Mouse (Mus musculus) heart, embryonic 14.5 days (tissue): ENCODE results near the gene Egfl7. TPM values are rescaled to one million over a fixed set of nuclear protein-coding genes. Genes with fewer than 3 reads are reported as not detected.

ENCODE experiments used
- ATAC-seq: fragments of 200-750 bp; cut with Nextera tagmentation; 2 replicates; pipeline ENCODE4 v1.8.0; 2017; ENCODE audit warnings: low read depth, moderate TSS enrichment; ENCODE audit not compliant: insufficient number of reproducible peaks, insufficient read depth, low FRiP score
- H3K27ac ChIP-seq, 2 experiments: fragments of 200-500 bp in 1 of 2; fragments of 300-500 bp in 1 of 2; sonication (generic) in 1 of 2; replicated peaks in 1 of 2; 2 replicates each; pipeline ENCODE4 v1.5.1; 2012 to 2014; ENCODE audit warnings: low read depth in 2 of 2, low read length in 2 of 2, control low read depth in 1 of 2, mild to moderate bottlenecking in 1 of 2, mixed read lengths in 1 of 2; ENCODE audit not compliant: control insufficient read depth in 1 of 2, insufficient read depth in 1 of 2
- H3K27me3 ChIP-seq: fragments of 300-500 bp; sonication (generic); 2 replicates; pipeline ENCODE4 v1.6.1; 2014; ENCODE audit warnings: mild to moderate bottlenecking, low read length, control low read depth; ENCODE audit not compliant: control insufficient read depth, insufficient read depth
- H3K36me3 ChIP-seq: fragments of 300-500 bp; sonication (generic); 2 replicates; pipeline ENCODE4 v1.6.1; 2014; ENCODE audit warnings: mild to moderate bottlenecking, control low read depth, low read length, mixed read lengths; ENCODE audit not compliant: control insufficient read depth, insufficient read depth
- H3K4me1 ChIP-seq, 2 experiments: fragments of 200-500 bp in 1 of 2; fragments of 300-500 bp in 1 of 2; sonication (generic) in 1 of 2; 2 replicates each; pipeline ENCODE4 v1.6.1; 2012 to 2014; ENCODE audit warnings: low read length in 2 of 2, control low read depth in 1 of 2, mixed read lengths in 1 of 2; ENCODE audit not compliant: control insufficient read depth in 2 of 2, insufficient read depth in 2 of 2
- H3K4me2 ChIP-seq: fragments of 300-500 bp; sonication (generic); 2 replicates; pipeline ENCODE4 v1.6.1; 2014; ENCODE audit warnings: mild to moderate bottlenecking, low read length
- H3K4me3 ChIP-seq, 2 experiments: fragments of 200-500 bp in 1 of 2; fragments of 300-500 bp in 1 of 2; sonication (generic) in 1 of 2; 2 replicates each; pipeline ENCODE4 v1.5.1; 2012 to 2014; ENCODE audit warnings: low read length in 2 of 2, mild to moderate bottlenecking in 2 of 2, control low read depth in 1 of 2, low read depth in 1 of 2, moderate library complexity in 1 of 2; ENCODE audit not compliant: control insufficient read depth in 1 of 2, insufficient read depth in 1 of 2
- H3K9ac ChIP-seq: fragments of 300-500 bp; sonication (generic); 2 replicates; pipeline ENCODE4 v1.6.1; 2014; ENCODE audit warnings: mild to moderate bottlenecking, low read length
- H3K9me3 ChIP-seq: fragments of 300-500 bp; sonication (generic); 2 replicates; pipeline ENCODE4 v1.6.1; 2016; ENCODE audit warnings: low read length, control low read depth; ENCODE audit not compliant: control insufficient read depth
- WGBS: fragments of 180-500 bp; shearing (Covaris S2); extraction: QIAGEN DNeasy Blood & Tissue Kit; methylation state at CpG from one replicate; pipeline ENCODE4 v1.1.7; 2014; 5-methylcytosine and 5-hydroxymethylcytosine counted together
- polyA plus RNA-seq: library from polyadenylated mRNA; unstranded; fragments of >200 nt; fragmentation: Nextera tagmentation; extraction: Ambion mirVana; gene quantifications from 2 replicates; pipeline ENCODE4 v1.2.1, GENCODE M21; 2014

Gene Egfl7
- polyA plus RNA-seq, 1 experiment from 2014 or later = 177 TPM

DNA sequence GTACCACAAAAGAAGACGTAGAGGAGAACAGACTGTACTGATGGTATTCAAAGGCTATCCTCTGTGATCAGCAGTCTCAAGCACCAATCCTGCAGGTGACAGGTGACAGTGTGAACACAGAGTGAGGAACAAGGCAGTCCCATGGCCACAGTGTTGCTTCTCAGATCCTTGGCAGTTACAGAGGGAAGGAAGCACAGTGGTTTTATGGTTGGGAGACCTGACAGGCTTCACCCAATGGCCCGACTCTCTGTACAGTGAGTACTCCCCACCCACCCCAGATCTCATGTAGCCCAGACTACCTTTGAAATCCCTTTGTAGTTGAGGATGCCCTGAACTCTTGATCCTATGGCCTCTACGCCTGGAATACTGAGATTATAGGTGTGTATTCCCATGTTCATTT is 45.6 kb downstream of the Egfl7 start:
- Histone ChIP-seq H3K4me3 (no peak overlapping the region), H3K9me3 (no peaks in the 10 kb centered on the region), H3K4me2 (no peak overlapping the region), H3K27me3 (no peaks in the 10 kb centered on the region), H3K9ac (no peak overlapping the region), H3K36me3 (no peaks in the 10 kb centered on the region), H3K27ac (no peak overlapping the region), H3K4me1 (peaks cover 5 to 10% of the 10 kb centered on the region in 2 experiments; a peak in 1 of 4 replicates)
- no peak for ATAC-seq
- 68% methylated on average over 3 of the region's 3 CpGs for WGBS

DNA sequence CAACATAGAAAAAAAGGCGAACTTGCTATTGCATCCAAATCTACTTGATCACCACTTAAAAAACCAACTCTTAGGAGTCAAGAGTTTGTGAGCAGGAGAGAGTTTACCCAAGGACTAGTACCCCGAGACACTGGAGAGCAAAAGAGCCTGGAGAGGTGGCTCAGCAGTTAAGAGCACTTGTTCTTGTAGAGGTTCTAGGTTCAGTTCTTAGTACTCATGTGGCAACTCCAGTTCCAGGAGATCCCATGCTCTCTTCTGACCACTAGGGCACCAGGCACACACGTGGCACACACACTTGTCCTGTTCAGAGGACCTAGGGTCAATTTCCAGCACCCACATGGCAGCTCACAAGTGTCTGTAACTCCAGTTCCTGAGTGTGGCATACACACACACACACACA is 46.3 kb downstream of the Egfl7 start:
- no peak overlapping the region for H3K4me2 ChIP-seq
- ATAC-seq = no peak
- no peaks in the 10 kb centered on the region for H3K36me3 ChIP-seq
- peaks cover 5 to 10% of the 10 kb centered on the region in 2 experiments; a peak in 1 of 4 replicates for H3K4me1 ChIP-seq
- H3K4me3 ChIP-seq = no peak overlapping the region
- H3K27me3 ChIP-seq = no peaks in the 10 kb centered on the region
- WGBS = 66% methylated on average over 3 of the region's 3 CpGs
- no peak overlapping the region for H3K9ac ChIP-seq
- no peak overlapping the region for H3K27ac ChIP-seq
- H3K9me3 ChIP-seq = no peaks in the 10 kb centered on the region

DNA sequence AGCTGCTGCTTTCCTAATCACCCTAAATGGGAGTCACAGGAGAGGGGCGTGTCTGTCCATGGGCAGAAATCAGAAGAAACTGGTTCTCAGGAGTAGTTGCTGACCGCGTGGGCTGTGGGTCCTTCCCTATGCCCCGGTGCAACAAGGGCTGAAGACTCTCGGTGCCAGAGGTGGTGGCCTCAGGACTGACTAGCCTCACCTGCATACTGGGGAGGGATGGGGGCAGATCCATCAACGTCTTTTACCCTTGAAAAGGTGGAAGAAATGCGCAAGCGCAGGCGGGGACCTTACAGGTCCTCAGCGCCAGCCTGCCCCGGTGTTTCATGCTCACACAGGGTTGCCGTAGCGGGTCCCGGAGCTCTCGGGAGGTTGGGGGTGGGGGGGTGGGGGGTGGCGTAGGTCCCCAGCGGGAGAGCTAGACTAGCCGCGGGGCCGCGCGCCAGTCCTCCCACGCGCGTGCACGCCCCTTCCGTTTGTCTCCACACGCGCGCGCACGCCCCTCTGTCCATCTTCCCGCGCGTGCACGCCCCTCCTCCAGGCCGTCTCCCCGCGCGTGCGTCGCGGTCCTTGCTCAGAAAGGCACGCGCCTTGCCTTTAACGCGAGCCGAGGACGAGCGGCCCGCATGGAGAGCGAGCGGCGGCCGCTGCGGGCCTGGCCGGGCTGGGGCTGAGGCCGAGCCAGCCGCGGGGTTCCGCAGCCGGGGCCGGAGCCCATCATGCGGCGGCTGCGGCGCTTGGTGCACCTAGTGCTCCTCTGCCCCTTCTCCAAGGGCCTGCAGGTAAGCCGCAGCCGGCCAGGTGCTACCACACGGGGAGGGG is 48.3 kb downstream of the Egfl7 start, which contains the start of gene Fam69b:
Fam69b (plus strand) TSS at position 537 of the 819 bp plus-strand sequence.
- Histone ChIP-seq H3K36me3 (no peaks in the 10 kb centered on the region), H3K4me3 (peak within 1 kb of the TSS; percentile 60 to 71), H3K27ac (no peak within 1 kb of the TSS), H3K4me1 (peaks cover 5 to 10% of the 10 kb centered on the region in 2 experiments; a peak in 1 of 4 replicates), H3K9me3 (no peaks in the 10 kb centered on the region), H3K9ac (peak within 1 kb of the TSS; percentile 84), H3K4me2 (peak within 1 kb of the TSS; percentile 95), H3K27me3 (no peaks in the 10 kb centered on the region)
- ATAC-seq = peak; percentile 53; the same call in 1 of the 2 replicates
- WGBS = under 1% methylated on average over 50 of the region's 70 CpGs

DNA sequence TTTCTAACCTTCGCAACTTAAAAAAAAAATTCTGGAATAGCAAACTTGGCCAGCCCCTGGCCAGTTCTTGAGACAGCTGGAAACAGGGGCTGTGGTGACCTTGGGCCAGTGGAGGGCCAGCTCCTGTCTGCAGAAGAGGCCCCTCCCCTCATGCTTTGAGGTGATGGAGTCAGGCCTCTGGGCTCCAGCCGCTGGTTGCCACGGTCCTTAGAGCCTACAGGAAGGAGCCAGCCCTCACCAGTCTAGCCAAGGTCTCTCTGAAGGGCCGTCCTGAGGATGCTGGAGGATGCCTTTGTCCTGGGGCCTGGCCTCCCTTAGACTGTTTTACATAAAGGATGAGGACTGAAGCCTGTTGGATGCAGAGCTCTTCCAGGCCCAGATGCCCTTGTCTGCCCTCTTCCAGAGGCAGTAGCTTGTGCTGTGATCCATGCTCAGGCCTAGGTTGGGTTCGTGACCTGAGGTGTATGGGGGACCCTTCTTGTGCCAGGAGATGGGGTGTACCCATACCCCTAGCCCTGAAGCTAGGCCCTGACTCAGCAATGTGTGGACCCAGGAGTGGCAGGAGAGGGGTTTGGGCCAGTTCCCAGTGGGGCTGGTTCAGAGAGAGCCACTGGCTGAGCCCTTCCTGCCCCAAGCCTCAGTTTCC is 49.1 kb downstream of the Egfl7 start:
- H3K9me3 ChIP-seq = no peaks in the 10 kb centered on the region

DNA sequence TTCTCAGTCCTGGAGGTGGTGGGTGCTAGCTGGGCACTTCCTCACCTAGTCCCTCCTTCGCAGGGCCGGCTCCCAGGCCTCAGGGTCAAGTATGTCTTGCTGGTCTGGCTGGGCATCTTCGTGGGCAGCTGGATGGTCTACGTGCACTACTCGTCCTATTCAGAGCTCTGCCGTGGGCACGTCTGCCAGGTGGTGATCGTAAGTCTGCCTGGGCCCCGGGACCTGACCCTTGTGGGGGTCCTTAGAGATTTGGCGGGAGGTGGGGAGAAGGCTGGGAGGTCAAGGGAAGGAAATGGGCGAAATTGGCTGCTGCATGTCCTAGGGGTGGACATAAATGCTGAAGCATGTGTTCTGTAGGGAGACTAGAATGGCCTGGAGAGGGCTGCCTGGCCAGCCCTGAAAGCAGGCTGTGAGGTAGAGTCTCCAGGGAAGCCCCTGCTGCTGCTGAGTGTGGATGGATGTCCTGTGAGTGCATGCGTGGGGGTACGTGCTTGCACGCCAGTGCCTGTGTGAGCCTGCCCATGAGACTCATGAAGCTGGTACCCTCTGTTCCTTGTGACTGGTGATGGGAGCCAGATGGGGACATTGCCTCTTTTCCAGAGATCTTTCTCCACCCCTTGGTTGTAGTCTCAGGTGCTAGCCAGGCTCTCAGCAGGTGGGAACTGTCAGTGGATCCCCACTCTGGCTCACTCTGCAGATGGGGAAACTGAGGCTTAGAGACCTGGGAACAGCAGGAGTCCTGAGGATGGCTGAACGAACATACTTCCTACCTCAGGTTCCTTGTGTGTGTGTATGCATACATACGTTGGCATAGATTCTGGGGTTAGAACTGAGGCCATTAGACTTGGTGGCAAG is 53.0 kb downstream of the Egfl7 start:
- H3K27me3 ChIP-seq = no peaks in the 10 kb centered on the region
- H3K4me3 ChIP-seq = no peak overlapping the region
- H3K9me3 ChIP-seq = no peaks in the 10 kb centered on the region
- no peak overlapping the region for H3K27ac ChIP-seq
- H3K9ac ChIP-seq = no peak overlapping the region
- 80% methylated on average over 16 of the region's 16 CpGs for WGBS
- H3K36me3 ChIP-seq = peaks cover 42% of the 10 kb centered on the region
- peaks cover 6 to 8% of the 10 kb centered on the region in 2 experiments; a peak in 2 of 4 replicates for H3K4me1 ChIP-seq
- H3K4me2 ChIP-seq = no peak overlapping the region
- no peak for ATAC-seq

More for the DNA sequence above, 49.1 kb downstream of the Egfl7 start:
- Histone ChIP-seq H3K4me3 (peak overlapping the region; percentile 60 to 71), H3K4me1 (peaks cover 5 to 10% of the 10 kb centered on the region in 2 experiments; a peak in 1 of 4 replicates), H3K9ac (peak overlapping the region; percentile 84), H3K36me3 (peaks cover 3% of the 10 kb centered on the region; the same call in 1 of the 2 replicates), H3K4me2 (peak overlapping the region; percentile 95), H3K27ac (no peak overlapping the region), H3K27me3 (no peaks in the 10 kb centered on the region)
- peak; percentile 36; the same call in 1 of the 2 replicates for ATAC-seq
- WGBS = 36% methylated on average over 5 of the region's 5 CpGs

DNA sequence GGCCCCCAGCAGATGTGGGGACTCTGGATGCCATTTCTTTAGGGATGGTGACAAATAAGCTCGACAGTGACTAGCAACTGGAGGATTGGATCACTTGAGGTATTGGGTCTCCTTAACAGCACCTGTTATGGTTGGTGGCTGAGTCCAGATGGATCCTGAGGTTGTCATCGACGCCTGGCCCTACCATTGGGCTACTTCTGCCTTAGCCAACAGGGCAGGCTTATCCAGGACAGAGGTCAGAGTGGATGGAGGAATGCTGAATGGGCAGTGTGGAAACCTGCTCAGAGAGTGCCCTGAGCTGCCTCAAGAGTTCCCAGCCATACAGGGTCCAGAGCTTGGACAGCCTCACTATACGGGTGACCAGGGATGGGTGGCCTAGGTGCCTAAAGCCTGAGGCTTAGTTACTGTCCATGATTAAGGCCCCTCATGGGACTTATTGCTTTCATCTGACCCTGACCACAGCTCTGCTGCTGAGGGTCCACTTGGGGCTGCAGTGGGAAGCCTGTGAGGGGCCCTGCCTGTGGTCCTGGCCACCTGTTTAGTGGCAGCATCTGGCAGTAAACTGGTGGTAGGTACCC is 54.2 kb downstream of the Egfl7 start:
- WGBS = 64% methylated on average over 4 of the region's 4 CpGs
- Histone ChIP-seq H3K4me3 (no peak overlapping the region), H3K36me3 (peaks cover 54% of the 10 kb centered on the region), H3K9ac (no peak overlapping the region), H3K4me1 (peaks cover 10 to 13% of the 10 kb centered on the region in 2 experiments), H3K9me3 (no peaks in the 10 kb centered on the region), H3K4me2 (no peak overlapping the region), H3K27me3 (no peaks in the 10 kb centered on the region), H3K27ac (no peak overlapping the region)
- no peak for ATAC-seq
